Mouse (Mus musculus): ENCODE results near the gene B4galnt4. TPM values are rescaled to one million over a fixed set of nuclear protein-coding genes. Genes with fewer than 3 reads are reported as not detected.

Gene B4galnt4
- polyA plus RNA-seq, 1 experiment from 2014 or later, result 46.5 TPM

DNA sequence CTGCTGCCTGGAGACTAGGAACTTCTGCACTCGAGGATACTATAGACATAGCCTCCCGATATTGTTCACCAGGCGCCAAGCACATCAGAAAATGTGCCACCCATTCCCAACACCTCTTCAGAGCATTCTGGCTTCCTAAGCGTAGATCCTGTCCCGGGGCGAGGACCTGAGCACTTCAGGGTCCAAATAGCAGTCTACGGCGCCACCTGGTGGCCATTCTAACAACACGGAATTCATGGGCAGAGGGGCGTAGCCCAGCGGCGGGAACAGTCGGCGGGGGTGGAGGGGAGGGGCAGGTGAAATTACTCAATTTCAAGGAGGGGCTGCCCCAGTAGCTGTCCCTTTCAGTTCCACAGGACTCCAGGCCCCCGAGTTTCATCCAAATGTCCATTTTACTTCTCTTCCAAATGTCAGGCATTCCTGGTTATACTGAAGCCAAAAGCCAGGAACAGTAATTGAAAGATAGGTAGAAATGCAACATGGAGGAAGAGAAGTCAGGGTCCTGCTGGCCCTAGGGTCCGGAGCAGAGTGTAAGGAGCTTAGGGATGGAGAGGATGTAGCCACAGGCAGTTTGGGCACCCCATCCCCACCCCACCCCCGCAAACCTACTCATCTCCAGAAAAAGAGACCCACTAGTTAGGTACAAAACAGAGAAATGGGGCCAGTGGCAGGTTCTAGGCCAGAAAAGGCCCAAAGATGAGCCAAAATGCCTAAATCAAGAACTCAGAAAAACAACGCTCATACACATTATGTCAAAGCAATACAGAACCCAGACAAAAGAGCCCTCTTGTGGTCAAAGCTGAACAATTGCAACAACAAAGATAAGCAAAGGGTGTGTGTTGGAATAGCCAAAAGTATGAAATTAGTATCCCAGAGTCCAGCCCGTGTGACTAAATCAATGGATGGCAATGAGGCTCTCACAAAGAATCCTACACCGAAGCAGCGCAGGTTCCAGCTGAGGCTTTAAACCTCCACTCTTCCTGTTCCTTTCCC lies 12.4 kb upstream of the B4galnt4 start:
- Histone ChIP-seq H3K9ac (peak overlapping the region; percentile 64), H3K4me3 (peak overlapping the region; percentile 37), H3K4me1 (peaks cover 15% of the 10 kb centered on the region), H3K4me2 (replicated peaks) (peak overlapping the region; percentile 86), H3K27me3 (no peaks in the 10 kb centered on the region), H3K36me3 (no peaks in the 10 kb centered on the region), H3K9me3 (replicated peaks) (no peaks in the 10 kb centered on the region), H3K27ac (peak overlapping the region; percentile 64; the same call in 1 of the 2 replicates)
- ATAC-seq (ENCODE audit: low FRiP score), result peak; percentile 88
- WGBS, result 10% methylated on average over 21 of the region's 21 CpGs

DNA sequence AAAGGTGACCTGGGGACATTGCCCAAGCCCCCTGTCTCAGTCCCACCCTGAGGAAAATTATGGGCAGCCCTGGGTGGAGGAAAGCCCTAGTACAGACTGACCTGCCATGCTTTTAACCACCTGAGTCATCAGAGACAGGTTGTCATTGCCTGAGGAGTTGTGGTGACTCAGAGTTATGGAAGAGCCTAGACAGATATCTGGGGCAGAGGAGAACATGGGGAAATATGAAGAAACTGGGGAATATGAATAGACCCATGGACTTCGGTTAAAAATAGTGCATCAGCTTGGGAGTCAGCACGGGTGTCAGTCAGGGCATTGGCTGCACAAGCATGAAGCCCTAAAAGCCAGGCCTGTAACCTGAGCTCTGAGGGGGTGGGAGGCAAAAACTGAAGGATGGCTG lies 11.6 kb upstream of the B4galnt4 start:
- no peak overlapping the region for H3K9ac ChIP-seq
- no peaks in the 10 kb centered on the region for H3K27me3 ChIP-seq
- no peak overlapping the region for H3K4me2 ChIP-seq (replicated peaks)
- H3K4me3 ChIP-seq, result no peak overlapping the region
- no peak overlapping the region for H3K27ac ChIP-seq
- H3K36me3 ChIP-seq, result no peaks in the 10 kb centered on the region
- WGBS, result 87% methylated on average over 2 of the region's 2 CpGs
- no peaks in the 10 kb centered on the region for H3K9me3 ChIP-seq (replicated peaks)
- H3K4me1 ChIP-seq, result peaks cover 15% of the 10 kb centered on the region
- ATAC-seq (ENCODE audit: low FRiP score), result no peak

DNA sequence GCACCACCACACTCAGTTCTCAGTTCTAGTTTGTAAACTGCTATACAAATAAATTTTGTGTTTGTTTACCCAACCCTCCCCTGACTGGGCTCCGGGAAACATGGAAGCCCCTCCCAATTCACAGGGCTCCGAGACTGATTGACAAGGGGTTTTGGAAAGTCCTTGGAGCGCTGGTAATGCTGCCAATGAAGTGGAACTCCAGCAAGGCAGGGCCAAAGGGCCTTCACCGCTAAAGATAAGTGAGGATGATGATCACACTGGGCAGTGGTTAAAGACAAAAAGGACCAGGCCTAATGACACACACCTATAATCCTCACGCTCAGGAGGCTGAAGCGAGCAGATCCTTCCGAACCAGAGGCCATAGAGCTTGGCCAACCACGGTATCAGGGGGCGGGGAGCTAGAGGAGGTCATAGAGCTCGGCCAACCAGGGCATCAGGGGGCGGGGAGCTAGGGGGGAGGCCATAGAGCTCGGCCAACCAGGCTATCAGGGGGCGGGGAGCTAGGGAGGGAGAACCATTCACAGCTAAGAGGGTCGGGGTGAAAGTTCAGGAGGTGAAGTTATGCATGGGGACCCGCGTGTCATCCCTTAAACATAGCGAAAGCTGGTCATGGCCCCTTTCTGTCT lies 9.7 kb upstream of the B4galnt4 start:
- Histone ChIP-seq H3K9me3 (replicated peaks) (no peaks in the 10 kb centered on the region), H3K36me3 (no peaks in the 10 kb centered on the region), H3K4me2 (replicated peaks) (no peak overlapping the region), H3K27ac (no peak overlapping the region), H3K9ac (no peak overlapping the region), H3K4me3 (no peak overlapping the region), H3K27me3 (no peaks in the 10 kb centered on the region), H3K4me1 (peaks cover 15% of the 10 kb centered on the region)
- ATAC-seq (ENCODE audit: low FRiP score), result no peak
- 71% methylated on average over 17 of the region's 17 CpGs for WGBS

DNA sequence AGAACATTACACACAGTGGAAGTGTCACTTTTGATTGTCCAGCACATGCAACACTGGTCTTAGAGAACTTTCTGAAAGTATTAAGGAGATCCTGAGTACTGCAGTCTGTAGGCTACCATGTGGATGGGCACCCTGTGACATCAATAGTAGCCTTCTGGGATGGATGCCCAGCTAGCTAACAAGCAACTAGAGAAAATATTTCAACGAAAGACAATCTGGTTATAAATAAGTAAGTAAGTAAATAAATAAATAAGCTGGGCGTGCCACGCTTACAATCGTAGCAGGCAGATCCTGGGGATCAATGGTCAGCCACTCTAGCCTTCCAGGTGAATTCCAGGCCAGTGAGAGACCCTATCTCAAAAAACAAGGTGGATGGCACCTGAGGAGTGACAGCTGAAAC lies 8.9 kb upstream of the B4galnt4 start:
- H3K9me3 ChIP-seq (replicated peaks), result no peaks in the 10 kb centered on the region
- no peak overlapping the region for H3K27ac ChIP-seq
- H3K4me2 ChIP-seq (replicated peaks), result no peak overlapping the region
- whole genome bisulfite sequencing, result 85% methylated on average over 4 of the region's 4 CpGs
- H3K4me1 ChIP-seq, result peaks cover 15% of the 10 kb centered on the region
- no peaks in the 10 kb centered on the region for H3K36me3 ChIP-seq
- ATAC-seq (ENCODE audit: low FRiP score), result no peak
- H3K27me3 ChIP-seq, result no peaks in the 10 kb centered on the region
- no peak overlapping the region for H3K9ac ChIP-seq
- H3K4me3 ChIP-seq, result no peak overlapping the region

GRCm38 (mm10) chr7:141052421-141052820 lies 8.5 kb upstream of the B4galnt4 start:
- Histone ChIP-seq H3K36me3 (no peaks in the 10 kb centered on the region), H3K27ac (no peak overlapping the region), H3K4me2 (replicated peaks) (no peak overlapping the region), H3K9ac (no peak overlapping the region), H3K9me3 (replicated peaks) (no peaks in the 10 kb centered on the region), H3K27me3 (no peaks in the 10 kb centered on the region), H3K4me3 (no peak overlapping the region), H3K4me1 (peaks cover 12% of the 10 kb centered on the region)
- no peak for ATAC-seq (ENCODE audit: low FRiP score)
- 88% methylated on average over 2 of the region's 2 CpGs for WGBS

- ATAC-seq (ENCODE audit: low FRiP score), result no peak
- no peak overlapping the region for H3K27ac ChIP-seq
- H3K9ac ChIP-seq, result no peak overlapping the region
- 78% methylated on average over 4 of the region's 4 CpGs for WGBS
- no peak overlapping the region for H3K4me2 ChIP-seq (replicated peaks)
- no peaks in the 10 kb centered on the region for H3K9me3 ChIP-seq (replicated peaks)
- no peaks in the 10 kb centered on the region for H3K27me3 ChIP-seq
- H3K36me3 ChIP-seq, result no peaks in the 10 kb centered on the region
- H3K4me3 ChIP-seq, result no peak overlapping the region
- peaks cover 8% of the 10 kb centered on the region for H3K4me1 ChIP-seq
Observed at GRCm38 (mm10) chr7:141055785-141056184, 5.1 kb upstream of the B4galnt4 start.

GRCm38 (mm10) chr7:141056976-141057375 lies 3.9 kb upstream of the B4galnt4 start:
- H3K9ac ChIP-seq, result no peak overlapping the region
- no peak for ATAC-seq (ENCODE audit: low FRiP score)
- H3K36me3 ChIP-seq, result no peaks in the 10 kb centered on the region
- H3K27ac ChIP-seq, result no peak overlapping the region
- WGBS, result 94% methylated on average over 6 of the region's 6 CpGs
- no peaks in the 10 kb centered on the region for H3K27me3 ChIP-seq
- peaks cover 15% of the 10 kb centered on the region for H3K4me1 ChIP-seq
- H3K4me3 ChIP-seq, result no peak overlapping the region
- no peaks in the 10 kb centered on the region for H3K9me3 ChIP-seq (replicated peaks)
- H3K4me2 ChIP-seq (replicated peaks), result no peak overlapping the region

DNA sequence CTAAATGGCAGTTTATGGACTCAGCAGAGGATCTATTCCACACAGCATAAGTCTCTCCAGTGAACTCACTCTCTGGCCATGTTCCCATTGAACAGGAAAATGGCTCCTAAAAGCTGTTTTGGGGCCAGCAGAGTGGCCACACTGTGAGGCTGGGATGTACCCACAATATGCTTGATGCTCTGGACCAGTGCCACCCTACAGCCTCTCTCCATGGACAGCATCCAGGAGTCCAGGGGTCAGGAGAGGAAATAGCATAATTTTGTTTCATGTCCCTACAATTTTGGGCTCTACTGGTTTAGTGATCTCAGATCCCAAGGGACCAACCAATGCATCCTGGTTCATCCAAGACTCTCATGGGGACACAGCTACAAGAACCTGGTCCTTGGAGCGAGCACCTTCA lies 3.4 kb upstream of the B4galnt4 start:
- Histone ChIP-seq H3K9me3 (replicated peaks) (no peaks in the 10 kb centered on the region), H3K4me2 (replicated peaks) (no peak overlapping the region), H3K9ac (no peak overlapping the region), H3K27me3 (no peaks in the 10 kb centered on the region), H3K27ac (no peak overlapping the region), H3K4me3 (no peak overlapping the region), H3K4me1 (peaks cover 20% of the 10 kb centered on the region), H3K36me3 (no peaks in the 10 kb centered on the region)
- ATAC-seq (ENCODE audit: low FRiP score), result no peak
- 89% methylated on average over 1 of the region's 1 CpGs for WGBS

GRCm38 (mm10) chr7:141058601-141059341 lies 2.1 kb upstream of the B4galnt4 start:
- H3K36me3 ChIP-seq, result peaks cover 7% of the 10 kb centered on the region
- H3K4me3 ChIP-seq, result no peak overlapping the region
- H3K27me3 ChIP-seq, result no peaks in the 10 kb centered on the region
- 92% methylated on average over 14 of the region's 14 CpGs for WGBS
- ATAC-seq (ENCODE audit: low FRiP score), result no peak
- H3K9ac ChIP-seq, result no peak overlapping the region
- H3K9me3 ChIP-seq (replicated peaks), result no peaks in the 10 kb centered on the region
- peaks cover 28% of the 10 kb centered on the region for H3K4me1 ChIP-seq
- no peak overlapping the region for H3K4me2 ChIP-seq (replicated peaks)
- no peak overlapping the region for H3K27ac ChIP-seq

DNA sequence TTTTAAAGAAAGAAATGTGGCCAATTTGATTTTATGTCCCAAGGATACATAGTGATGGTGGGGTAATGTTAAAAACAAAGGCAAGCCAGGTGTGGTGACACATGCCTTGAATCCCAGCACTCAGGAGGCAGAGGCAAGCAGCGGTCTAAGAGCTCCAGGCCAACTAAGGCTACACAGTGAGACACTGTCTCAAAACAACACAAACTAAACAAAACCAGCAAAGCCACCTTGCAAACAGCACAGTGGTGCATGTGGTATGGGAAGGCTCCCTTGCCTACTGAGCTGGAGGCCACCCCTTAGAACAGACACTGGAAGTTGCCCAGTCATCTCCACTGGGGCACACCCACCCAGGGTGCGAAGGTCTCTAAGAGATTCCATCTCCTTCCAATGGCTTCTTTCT lies 975 bp upstream of the B4galnt4 start:
- ATAC-seq (ENCODE audit: low FRiP score), result peak; percentile 4; the same call in 1 of the 2 replicates
- Histone ChIP-seq H3K4me2 (replicated peaks) (peak overlapping the region; percentile 83), H3K4me3 (peak overlapping the region; percentile 86), H3K4me1 (peaks cover 28% of the 10 kb centered on the region), H3K36me3 (peaks cover 19% of the 10 kb centered on the region), H3K27ac (peak overlapping the region; percentile 93), H3K9ac (peak overlapping the region; percentile 98), H3K9me3 (replicated peaks) (no peaks in the 10 kb centered on the region), H3K27me3 (no peaks in the 10 kb centered on the region)
- WGBS, result 80% methylated on average over 2 of the region's 2 CpGs

DNA sequence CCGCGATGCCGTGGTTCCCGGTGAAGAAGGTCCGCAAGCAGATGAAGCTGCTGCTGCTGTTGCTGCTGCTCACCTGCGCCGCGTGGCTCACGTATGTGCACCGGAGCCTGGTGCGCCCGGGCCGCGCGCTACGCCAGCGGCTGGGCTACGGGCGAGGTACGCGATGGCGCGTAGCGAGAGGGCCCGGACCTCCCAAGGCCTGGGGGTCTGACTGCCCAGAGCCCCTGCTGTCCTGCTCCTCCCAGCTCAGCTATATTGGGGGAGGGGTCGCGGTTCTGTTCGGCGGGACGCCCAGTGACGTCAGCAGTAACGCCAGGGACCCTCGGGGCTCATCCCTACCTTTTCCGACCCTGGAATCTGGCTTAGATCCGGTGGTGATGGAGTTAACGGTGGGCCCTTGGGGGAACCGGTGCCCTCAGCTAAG lies 377 bp downstream of the B4galnt4 start:
- peak; percentile 68 for ATAC-seq (ENCODE audit: low FRiP score)
- no peaks in the 10 kb centered on the region for H3K27me3 ChIP-seq
- peaks cover 32% of the 10 kb centered on the region for H3K36me3 ChIP-seq
- peak overlapping the region; percentile 93 for H3K27ac ChIP-seq
- peak overlapping the region; percentile 83 for H3K4me2 ChIP-seq (replicated peaks)
- under 1% methylated on average over 37 of the region's 37 CpGs for WGBS
- H3K4me3 ChIP-seq, result peak overlapping the region; percentile 86
- H3K9me3 ChIP-seq (replicated peaks), result no peaks in the 10 kb centered on the region
- peaks cover 28% of the 10 kb centered on the region for H3K4me1 ChIP-seq
- H3K9ac ChIP-seq, result peak overlapping the region; percentile 98

- Histone ChIP-seq H3K36me3 (peaks cover 45% of the 10 kb centered on the region), H3K27me3 (no peaks in the 10 kb centered on the region), H3K4me2 (replicated peaks) (peak overlapping the region; percentile 83), H3K4me1 (peaks cover 28% of the 10 kb centered on the region), H3K9me3 (replicated peaks) (no peaks in the 10 kb centered on the region), H3K4me3 (peak overlapping the region; percentile 86; the same call in 1 of the 2 replicates), H3K9ac (peak overlapping the region; percentile 5; the same call in 1 of the 2 replicates), H3K27ac (no peak overlapping the region)
- WGBS, result 80% methylated on average over 7 of the region's 7 CpGs
- ATAC-seq (ENCODE audit: low FRiP score), result no peak
Observed at GRCm38 (mm10) chr7:141062525-141062924, 1.6 kb downstream of the B4galnt4 start.

All from hindbrain, embryonic 12.5 days (tissue).